Mouse (Mus musculus): Measurements from ENCODE around the gene Ptprm.

Ptprm gene

GRCm38 (mm10) chr17:67281640-67282170, 72.6 kb downstream of the Ptprm start:
- DNase-seq (ENCODE audit: low spot score), result no peak

- no peak for DNase-seq (ENCODE audit: low spot score)
Measured at GRCm38 (mm10) chr17:67277124-67277910, 76.9 kb downstream of the Ptprm start.

GRCm38 (mm10) chr17:67274531-67275094, 79.6 kb downstream of the Ptprm start:
- no peak for DNase-seq (ENCODE audit: low spot score)

- DNase-seq (ENCODE audit: low spot score), result peak; percentile 10
Measured at GRCm38 (mm10) chr17:67272928-67273327, 81.3 kb downstream of the Ptprm start.

GRCm38 (mm10) chr17:67268475-67269080, 85.7 kb downstream of the Ptprm start:
- no peak for DNase-seq (ENCODE audit: low spot score)

GRCm38 (mm10) chr17:67266270-67266669, 88.0 kb downstream of the Ptprm start:
- DNase-seq (ENCODE audit: low spot score), result no peak

- DNase-seq (ENCODE audit: low spot score), result no peak
Measured at GRCm38 (mm10) chr17:67265520-67265919, 88.7 kb downstream of the Ptprm start.

GRCm38 (mm10) chr17:67264716-67265115, 89.5 kb downstream of the Ptprm start:
- no peak for DNase-seq (ENCODE audit: low spot score)

- no peak for DNase-seq (ENCODE audit: low spot score)
Measured at GRCm38 (mm10) chr17:67263024-67263423, 91.2 kb downstream of the Ptprm start.

GRCm38 (mm10) chr17:67260016-67260415, 94.2 kb downstream of the Ptprm start:
- no peak for DNase-seq (ENCODE audit: low spot score)

- DNase-seq (ENCODE audit: low spot score), result no peak
Measured at GRCm38 (mm10) chr17:67257780-67258179, 96.5 kb downstream of the Ptprm start.

GRCm38 (mm10) chr17:67256171-67256570, 98.1 kb downstream of the Ptprm start:
- no peak for DNase-seq (ENCODE audit: low spot score)

GRCm38 (mm10) chr17:67253445-67253844, 100.8 kb downstream of the Ptprm start:
- DNase-seq (ENCODE audit: low spot score), result no peak

- DNase-seq (ENCODE audit: low spot score), result no peak
Measured at GRCm38 (mm10) chr17:67252992-67253391, 101.3 kb downstream of the Ptprm start.

- no peak for DNase-seq (ENCODE audit: low spot score)
Measured at GRCm38 (mm10) chr17:67245273-67245875, 108.9 kb downstream of the Ptprm start.

GRCm38 (mm10) chr17:67242774-67243495, 111.3 kb downstream of the Ptprm start:
- no peak for DNase-seq (ENCODE audit: low spot score)

GRCm38 (mm10) chr17:67241951-67242773, 112.1 kb downstream of the Ptprm start:
- DNase-seq (ENCODE audit: low spot score), result no peak

GRCm38 (mm10) chr17:67238866-67239265, 115.4 kb downstream of the Ptprm start:
- DNase-seq (ENCODE audit: low spot score), result no peak

GRCm38 (mm10) chr17:67237407-67237806, 116.8 kb downstream of the Ptprm start:
- DNase-seq (ENCODE audit: low spot score), result no peak

- DNase-seq (ENCODE audit: low spot score), result no peak
Measured at GRCm38 (mm10) chr17:67233063-67233462, 121.2 kb downstream of the Ptprm start.

- DNase-seq (ENCODE audit: low spot score), result no peak
Measured at GRCm38 (mm10) chr17:67226991-67227390, 127.3 kb downstream of the Ptprm start.

All from adipocyte (in vitro differentiated cells).